Mouse (Mus musculus): ENCODE results near the gene Pts.

GRCm38 (mm10) chr9:50520748-50521147, 7.8 kb downstream of the Pts start:
- TF ChIP-seq CTCF (IDR thresholded peaks at IDR 0.05; ENCODE audit: low read depth, low read length), result no peak
- no peak for TF ChIP-seq POLR2A (IDR thresholded peaks at IDR 0.05; ENCODE audit: insufficient read depth, low read length)
- no peak for TF ChIP-seq EP300 (IDR thresholded peaks at IDR 0.05; ENCODE audit: insufficient read depth, low read depth, low read length)
